Mouse (Mus musculus) myocyte (in vitro differentiated cells): ENCODE data around the gene Ankrd12.

ENCODE experiments used
- CEBPB ChIP-seq: IDR thresholded peaks from 2 replicates; pipeline ENCODE4 v1.6.1; 2011; ENCODE audit warnings: mild to moderate bottlenecking, moderate library complexity; ENCODE audit not compliant: poor library complexity, insufficient read depth, severe bottlenecking
- MAX ChIP-seq: IDR thresholded peaks from one replicate; pipeline ENCODE4 v1.6.1; 2011; ENCODE audit warnings: low read depth, mild to moderate bottlenecking, control low read depth

GRCm38 (mm10) chr17:66007892-66008291 is 69.0 kb downstream of the Ankrd12 start:
- no peak for TF ChIP-seq CEBPB
- TF ChIP-seq MAX: no peak
